Comparison of ENCODE assay signal across 8 mouse cellular contexts in genomic region chr1:104986222-104986973, GRCm38 (mm10).
DNase-seq lines count a peak whose midpoint lies in the region; ATAC-seq and TF ChIP-seq lines count a peak whose summit lies in the region.
"Had no signal": no experiment of that assay in that cellular context is flagged by ENCODE, and none has a peak within 500 bp of the region (broad histone marks: within the 10 kb centered on the region; RNA-seq: fewer than 3 reads in every experiment).

No protein-coding gene starts in this region.

- no peak for ATAC-seq in liver, embryonic 14.5 days (ENCODE audit: insufficient read depth)
- no peak for ATAC-seq in liver, embryonic 12.5 days
- peak; percentile 53; the same call in 1 of the 2 replicates for ATAC-seq in intestine, embryonic 16.5 days
- peak; percentile 87 for ATAC-seq in midbrain, embryonic 16.5 days

- no peaks in the 10 kb centered on the region for H3K36me3 ChIP-seq in liver, embryonic 14.5 days (replicated peaks; ENCODE audit: control insufficient read depth, insufficient read depth, low read depth)
- H3K36me3 ChIP-seq in liver, embryonic 12.5 days = no peaks in the 10 kb centered on the region
- no peaks in the 10 kb centered on the region for H3K36me3 ChIP-seq in intestine, embryonic 16.5 days (ENCODE audit: control insufficient read depth, insufficient read depth, low read length)
- no peaks in the 10 kb centered on the region for H3K36me3 ChIP-seq in midbrain, embryonic 16.5 days (ENCODE audit: control insufficient read depth, insufficient read depth, low read length)
- H3K36me3 ChIP-seq: heart, embryonic 13.5 days had no signal

- no peak overlapping the region for H3K4me2 ChIP-seq in liver, embryonic 14.5 days (ENCODE audit: low read depth)
- H3K4me2 ChIP-seq in liver, embryonic 12.5 days = no peak overlapping the region
- H3K4me2 ChIP-seq in intestine, embryonic 16.5 days (ENCODE audit: low read depth, low read length) = no peak overlapping the region
- H3K4me2 ChIP-seq in midbrain, embryonic 16.5 days (ENCODE audit: low read length) = no peak overlapping the region
- H3K4me2 ChIP-seq: heart, embryonic 13.5 days had no signal

- H3K27me3 ChIP-seq in liver, embryonic 14.5 days (ENCODE audit: control insufficient read depth, insufficient read depth, low read length) = no peaks in the 10 kb centered on the region
- H3K27me3 ChIP-seq in liver, embryonic 12.5 days (replicated peaks) = no peaks in the 10 kb centered on the region
- no peaks in the 10 kb centered on the region for H3K27me3 ChIP-seq in intestine, embryonic 16.5 days (replicated peaks; ENCODE audit: control insufficient read depth, insufficient read depth, low read length)
- no peaks in the 10 kb centered on the region for H3K27me3 ChIP-seq in midbrain, embryonic 16.5 days (ENCODE audit: control insufficient read depth, insufficient read depth, low read depth, low read length)
- H3K27me3 ChIP-seq: heart, embryonic 13.5 days had no signal

- H3K9me3 ChIP-seq in liver, embryonic 14.5 days (ENCODE audit: control insufficient read depth, low read length) = no peaks in the 10 kb centered on the region
- H3K9me3 ChIP-seq in liver, embryonic 12.5 days (replicated peaks) = no peaks in the 10 kb centered on the region
- H3K9me3 ChIP-seq in intestine, embryonic 16.5 days (ENCODE audit: control insufficient read depth, low read length) = no peaks in the 10 kb centered on the region
- no peaks in the 10 kb centered on the region for H3K9me3 ChIP-seq in midbrain, embryonic 16.5 days (replicated peaks; ENCODE audit: control insufficient read depth, low read length, poor library complexity, severe bottlenecking)
- H3K9me3 ChIP-seq: heart, embryonic 13.5 days had no signal

- peak; percentile 5 to 33 (median 14) for DNase-seq in liver, embryonic 14.5 days (ENCODE audit: low read depth in 3 of 3, low spot score in 3 of 3)
- peak; percentile 86 for DNase-seq in NIH3T3 (ENCODE audit: low read depth)
- no peak for DNase-seq in ovary, adult 18-20 months (ENCODE audit: low spot score)

- TF ChIP-seq CTCF in liver, embryonic 14.5 days (IDR thresholded peaks at IDR 0.05; ENCODE audit: low read depth) = peak; percentile 68
- TF ChIP-seq CTCF in cortical plate, adult 2 months (IDR thresholded peaks at IDR 0.05; ENCODE audit: extremely low read depth, insufficient read depth, low read length) = peak; percentile 64; the same call in 1 of the 2 replicates

- no peak for TF ChIP-seq EP300 in liver, embryonic 14.5 days (IDR thresholded peaks at IDR 0.05; ENCODE audit: low read depth)

- no peaks in the 10 kb centered on the region for H3K4me1 ChIP-seq in liver, embryonic 14.5 days (replicated peaks; ENCODE audit: control insufficient read depth in 2 of 2, insufficient read depth in 2 of 2, low read length in 1 of 2)
- no peaks in the 10 kb centered on the region for H3K4me1 ChIP-seq in liver, embryonic 12.5 days
- no peaks in the 10 kb centered on the region for H3K4me1 ChIP-seq in cortical plate, adult 2 months (ENCODE audit: control insufficient read depth, insufficient read depth, low read length)
- H3K4me1 ChIP-seq in intestine, embryonic 16.5 days (ENCODE audit: control insufficient read depth, insufficient read depth, low read length) = no peaks in the 10 kb centered on the region
- no peaks in the 10 kb centered on the region for H3K4me1 ChIP-seq in midbrain, embryonic 16.5 days (ENCODE audit: control insufficient read depth, insufficient read depth, low read length)
- H3K4me1 ChIP-seq: heart, embryonic 13.5 days had no signal

- WGBS in liver, embryonic 14.5 days (ENCODE audit: insufficient replicate concordance) = 15% methylated on average over 5 of the region's 5 CpGs
- WGBS in liver, embryonic 12.5 days (ENCODE audit: insufficient replicate concordance) = 21% methylated on average over 5 of the region's 5 CpGs
- 25% methylated on average over 5 of the region's 5 CpGs for WGBS in intestine, embryonic 16.5 days
- 28% methylated on average over 5 of the region's 5 CpGs for WGBS in midbrain, embryonic 16.5 days

- H3K4me3 ChIP-seq in liver, embryonic 14.5 days (ENCODE audit: insufficient read depth in 1 of 2, low read depth in 2 of 2, low read length in 2 of 2) = no peak overlapping the region
- H3K4me3 ChIP-seq in liver, embryonic 12.5 days = no peak overlapping the region
- H3K4me3 ChIP-seq in cortical plate, adult 2 months (ENCODE audit: insufficient read depth, low read length) = no peak overlapping the region
- no peak overlapping the region for H3K4me3 ChIP-seq in intestine, embryonic 16.5 days (ENCODE audit: low read length)
- no peak overlapping the region for H3K4me3 ChIP-seq in midbrain, embryonic 16.5 days (ENCODE audit: low read depth, low read length)
- H3K4me3 ChIP-seq: heart, embryonic 13.5 days had no signal

- no peak overlapping the region for H3K9ac ChIP-seq in liver, embryonic 14.5 days (replicated peaks)
- H3K9ac ChIP-seq in liver, embryonic 12.5 days = no peak overlapping the region
- no peak overlapping the region for H3K9ac ChIP-seq in intestine, embryonic 16.5 days (ENCODE audit: low read depth, low read length)
- no peak overlapping the region for H3K9ac ChIP-seq in midbrain, embryonic 16.5 days (ENCODE audit: low read depth, low read length)
- H3K9ac ChIP-seq: heart, embryonic 13.5 days had no signal

- H3K27ac ChIP-seq in liver, embryonic 14.5 days = no peak overlapping the region
- H3K27ac ChIP-seq in liver, embryonic 12.5 days = no peak overlapping the region
- H3K27ac ChIP-seq in cortical plate, adult 2 months (ENCODE audit: insufficient read depth, low read length) = no peak overlapping the region
- no peak overlapping the region for H3K27ac ChIP-seq in intestine, embryonic 16.5 days (ENCODE audit: low read length)
- no peak overlapping the region for H3K27ac ChIP-seq in midbrain, embryonic 16.5 days (ENCODE audit: low read length)
- H3K27ac ChIP-seq: heart, embryonic 13.5 days had no signal

- TF ChIP-seq POLR2A in cortical plate, adult 2 months (IDR thresholded peaks at IDR 0.05; ENCODE audit: extremely low read depth, insufficient read depth, low read length) = no peak

Comparison
In these comparisons a context has a peak if more than half of its experiments do, and no peak if none do; other contexts are left out.
1. ATAC-seq: peak in intestine, embryonic 16.5 days (single experiment) and midbrain, embryonic 16.5 days (single experiment); none in liver, embryonic 14.5 days (single experiment) and liver, embryonic 12.5 days (single experiment).